Mouse (Mus musculus): ENCODE data around the gene Dph2.

The Dph2 gene

DNA sequence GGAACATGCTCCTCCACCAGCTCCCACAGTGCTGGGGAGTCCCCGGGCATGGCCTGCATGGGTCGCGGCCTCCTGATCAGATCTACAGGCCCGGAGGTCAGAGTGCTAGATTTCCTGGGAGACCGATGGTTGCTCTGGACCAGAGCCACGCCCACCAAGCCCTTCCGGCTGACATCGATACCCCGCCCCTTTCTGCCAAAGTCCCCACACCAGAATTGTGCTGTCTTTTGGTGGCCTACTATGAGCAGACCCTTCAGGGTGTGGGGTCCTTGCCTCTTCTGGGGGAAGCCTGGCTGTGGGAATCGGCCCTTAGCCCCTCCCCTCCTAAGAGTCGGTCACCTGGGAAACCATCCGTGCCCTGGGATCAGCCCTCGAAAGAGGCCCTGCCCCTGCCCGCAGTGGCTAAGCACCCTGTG lies 19.4 kb downstream of the Dph2 start, which contains the start of gene Ccdc24:
Ccdc24 (minus strand) TSS at position 87 of the 416 bp plus-strand sequence.
- DNase-seq (ENCODE audit: low spot score): no peak

GRCm38 (mm10) chr4:117871787-117872186 lies 20.0 kb downstream of the Dph2 start:
- no peak for DNase-seq (ENCODE audit: low spot score)

DNA sequence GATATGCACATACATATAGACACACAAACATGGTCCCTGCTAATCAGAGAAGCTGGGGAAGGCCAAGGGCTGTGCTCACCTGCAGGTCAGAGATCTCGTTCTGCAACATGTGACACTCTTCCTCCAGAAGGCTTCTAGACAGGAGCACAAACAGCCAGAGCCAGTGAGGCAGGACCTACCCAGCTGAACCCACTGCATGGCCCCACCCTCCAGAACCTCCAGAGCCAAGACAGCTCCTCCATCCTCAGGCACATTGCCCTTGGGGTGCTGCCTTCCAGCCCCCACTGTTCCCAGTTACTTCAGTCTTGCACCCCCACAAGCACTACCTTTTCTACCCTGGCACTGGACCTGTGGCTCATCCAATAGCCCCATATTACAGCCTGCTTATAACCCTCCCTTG lies 21.4 kb downstream of the Dph2 start:
- DNase-seq (ENCODE audit: low spot score): no peak

DNA sequence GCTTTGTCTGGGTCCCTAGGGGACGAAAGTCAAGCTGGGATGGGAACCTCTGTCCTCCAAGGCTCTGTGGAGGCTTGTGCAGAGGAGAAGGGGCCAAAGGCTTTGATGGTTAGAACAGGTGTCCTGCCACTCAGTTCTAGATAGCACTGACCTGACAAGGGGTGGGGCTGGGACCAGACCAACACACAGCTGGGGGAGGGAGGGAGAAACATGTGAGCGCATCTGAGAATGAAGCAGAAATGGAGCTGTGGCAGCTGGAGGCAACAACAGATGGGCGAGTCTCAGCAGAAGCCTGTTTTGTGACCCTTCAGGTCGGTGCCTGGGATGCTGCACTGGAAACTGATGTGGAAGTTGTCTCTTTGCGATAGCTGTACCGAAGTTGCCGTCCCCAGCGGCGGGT lies 22.5 kb downstream of the Dph2 start:
- no peak for DNase-seq (ENCODE audit: low spot score)

DNA sequence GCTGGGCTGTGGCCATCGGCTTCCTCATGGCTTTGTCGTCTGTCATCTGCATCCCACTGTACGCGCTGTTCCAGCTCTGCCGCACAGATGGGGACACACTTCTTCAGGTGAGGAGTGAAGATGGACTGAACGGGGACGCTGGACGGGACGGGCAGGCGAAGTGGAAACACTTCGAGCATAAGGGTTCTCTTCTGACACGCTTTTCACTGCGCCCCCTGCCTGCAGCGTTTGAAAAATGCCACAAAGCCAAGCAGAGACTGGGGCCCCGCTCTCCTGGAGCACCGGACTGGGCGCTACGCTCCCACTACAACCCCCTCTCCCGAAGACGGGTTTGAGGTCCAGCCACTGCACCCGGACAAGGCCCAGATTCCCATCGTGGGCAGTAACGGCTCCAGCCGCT lies 24.0 kb downstream of the Dph2 start:
- DNase-seq (ENCODE audit: low spot score): no peak

- no peak for DNase-seq (ENCODE audit: low spot score)
Measured at GRCm38 (mm10) chr4:117867000-117867399, 24.8 kb downstream of the Dph2 start.

DNA sequence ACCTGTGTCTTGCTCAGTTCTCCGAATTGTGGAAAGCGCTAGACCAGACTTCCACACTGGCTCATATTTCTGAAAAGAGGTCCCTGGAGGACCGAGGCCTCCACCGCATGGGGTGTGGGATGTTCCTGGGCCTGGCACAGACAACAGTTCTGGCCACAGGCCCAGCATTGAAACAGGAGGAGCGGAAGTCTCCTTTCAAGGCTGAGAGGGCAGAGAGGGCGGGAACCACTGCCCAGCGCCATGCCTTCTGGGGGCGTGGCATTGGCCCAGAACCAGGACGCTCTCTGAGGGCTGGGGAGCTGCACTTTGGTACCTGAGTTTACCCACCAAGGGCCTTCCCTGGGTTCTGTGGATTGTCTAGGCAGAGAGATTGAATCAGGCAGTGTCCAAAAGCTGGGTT lies 25.7 kb downstream of the Dph2 start:
- peak; percentile 83 for DNase-seq (ENCODE audit: low spot score)

DNA sequence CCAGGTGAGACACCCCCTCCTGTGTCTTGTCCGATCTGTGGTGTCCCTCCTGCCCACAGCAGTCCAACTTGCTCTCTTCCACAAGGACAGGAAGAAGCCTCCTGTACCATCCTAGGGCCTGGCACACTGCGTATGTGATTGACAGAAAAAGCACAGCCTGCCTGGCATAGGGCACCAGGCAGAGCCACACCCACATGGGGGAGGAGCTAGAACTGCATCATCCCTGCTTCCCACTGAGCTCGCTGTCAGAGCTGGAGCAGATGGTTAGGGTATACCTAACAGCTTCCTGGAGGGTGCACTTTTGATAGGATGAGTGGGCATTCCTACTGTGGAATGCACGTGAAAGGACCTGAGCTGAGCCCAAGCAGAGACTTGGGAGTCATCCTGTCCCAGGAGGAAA lies 29.0 kb downstream of the Dph2 start:
- no peak for DNase-seq (ENCODE audit: low spot score)

DNA sequence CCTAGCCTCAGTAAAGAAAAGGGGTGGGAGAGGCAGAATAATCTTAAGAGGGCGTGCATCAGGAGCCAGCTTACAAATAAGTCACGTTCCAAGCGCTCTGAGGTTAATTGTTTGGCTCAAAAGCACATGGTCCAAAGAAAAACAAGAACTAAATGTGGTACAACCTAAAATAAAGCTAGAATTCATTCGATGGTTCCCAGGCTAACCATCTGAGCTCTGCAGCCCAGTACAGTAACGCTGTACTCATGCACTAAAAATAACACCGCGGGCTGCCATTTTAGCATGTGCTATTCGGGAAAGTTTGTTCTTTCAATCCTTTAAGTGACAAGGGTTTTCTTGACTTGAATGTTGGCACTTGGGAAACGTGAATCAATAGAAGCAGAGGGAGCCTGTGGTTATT lies 31.3 kb downstream of the Dph2 start:
- DNase-seq (ENCODE audit: low spot score): no peak

GRCm38 (mm10) chr4:117858794-117859193 lies 33.0 kb downstream of the Dph2 start:
- no peak for DNase-seq (ENCODE audit: low spot score)

DNA sequence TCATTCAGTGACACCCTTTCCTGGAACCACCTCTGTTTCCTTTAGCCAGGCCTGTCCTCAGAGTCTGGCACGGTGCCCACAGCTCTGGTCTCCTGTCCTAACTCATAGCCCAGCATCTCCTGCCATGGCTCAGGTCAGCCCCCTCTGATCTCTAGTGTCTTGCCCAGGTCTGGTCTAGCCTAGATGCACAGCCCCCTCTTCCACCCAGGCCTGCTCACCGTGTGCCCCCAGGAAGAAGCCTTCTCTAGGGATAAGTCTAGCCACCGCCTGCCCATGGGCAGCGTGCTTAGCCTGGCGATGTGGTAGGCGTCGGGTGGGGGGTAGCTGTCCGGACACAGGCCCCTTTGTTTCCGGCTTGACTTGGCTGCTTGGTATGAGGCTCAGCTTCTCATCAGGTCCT lies 36.7 kb downstream of the Dph2 start:
- DNase-seq (ENCODE audit: low spot score): no peak

DNA sequence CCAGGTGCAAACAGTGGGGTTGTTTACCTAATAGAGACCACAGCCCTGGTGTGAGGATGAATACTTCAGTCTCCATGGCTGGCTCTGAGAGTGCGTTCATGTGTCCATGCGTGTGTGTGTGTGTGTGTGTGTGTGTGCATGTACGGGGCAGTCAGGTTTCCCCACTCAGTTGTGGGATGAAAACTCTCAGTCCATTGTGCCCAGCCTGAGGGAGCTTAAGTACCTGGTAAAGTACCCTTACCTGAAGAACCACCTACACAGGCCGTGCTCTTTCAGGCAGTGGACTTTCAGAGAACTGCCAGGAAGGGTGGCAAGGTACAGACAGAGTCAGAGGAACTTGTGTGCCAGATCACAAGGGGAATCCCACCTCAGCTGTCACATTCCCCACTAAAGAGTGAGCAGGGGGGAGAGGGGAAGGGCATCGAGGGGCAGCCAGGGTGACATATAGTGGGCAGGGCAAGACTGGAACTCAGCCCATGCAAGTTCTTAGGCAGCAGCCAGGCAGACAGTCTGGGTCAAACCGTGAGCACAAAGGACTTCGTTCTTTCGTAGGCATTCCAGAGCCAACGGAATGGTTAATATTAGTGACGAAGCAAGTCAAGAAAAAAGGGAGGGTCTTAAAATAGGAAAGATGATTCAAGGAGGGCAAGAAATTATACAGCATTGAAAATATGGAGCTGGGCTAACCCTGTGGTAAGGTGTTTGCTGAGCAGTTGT lies 39.5 kb downstream of the Dph2 start:
- DNase-seq (ENCODE audit: low spot score): no peak

DNA sequence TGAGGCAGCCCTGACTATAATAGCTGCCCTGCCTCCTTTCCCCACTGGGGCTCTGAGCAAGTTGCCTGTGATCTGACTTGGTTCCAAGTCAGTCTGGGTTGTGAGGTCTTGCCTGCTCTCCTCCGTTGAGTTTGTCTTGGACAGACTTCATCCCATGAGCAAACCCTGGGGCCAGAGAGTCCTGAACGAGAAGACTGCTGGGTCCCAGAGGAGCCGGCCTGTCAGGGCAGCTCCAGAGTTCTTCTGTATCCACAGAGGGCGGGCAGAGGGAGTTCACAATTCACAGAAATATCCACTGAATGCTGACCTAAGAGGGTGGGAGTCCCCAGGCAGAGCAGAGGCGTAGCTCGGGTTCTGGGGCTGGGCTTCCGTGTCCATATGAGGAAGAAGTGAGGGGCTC lies 41.0 kb downstream of the Dph2 start:
- no peak for DNase-seq (ENCODE audit: low spot score)

GRCm38 (mm10) chr4:117850176-117850575 lies 41.7 kb downstream of the Dph2 start:
- DNase-seq (ENCODE audit: low spot score): no peak

GRCm38 (mm10) chr4:117849506-117849905 lies 42.3 kb downstream of the Dph2 start:
- DNase-seq (ENCODE audit: low spot score): no peak

- DNase-seq (ENCODE audit: low spot score): no peak
Measured at GRCm38 (mm10) chr4:117849063-117849462, 42.8 kb downstream of the Dph2 start.

GRCm38 (mm10) chr4:117847011-117847410 lies 44.8 kb downstream of the Dph2 start:
- DNase-seq (ENCODE audit: low spot score): no peak

- DNase-seq (ENCODE audit: low spot score): no peak
Measured at GRCm38 (mm10) chr4:117846261-117846660, 45.6 kb downstream of the Dph2 start.

- no peak for DNase-seq (ENCODE audit: low spot score)
Measured at GRCm38 (mm10) chr4:117845316-117845715, 46.5 kb downstream of the Dph2 start.

- no peak for DNase-seq (ENCODE audit: low spot score)
Measured at GRCm38 (mm10) chr4:117844467-117844866, 47.4 kb downstream of the Dph2 start.

GRCm38 (mm10) chr4:117843101-117843500 lies 48.7 kb downstream of the Dph2 start:
- DNase-seq (ENCODE audit: low spot score): no peak

- DNase-seq (ENCODE audit: low spot score): no peak
Measured at GRCm38 (mm10) chr4:117841566-117841965, 50.3 kb downstream of the Dph2 start.

DNA sequence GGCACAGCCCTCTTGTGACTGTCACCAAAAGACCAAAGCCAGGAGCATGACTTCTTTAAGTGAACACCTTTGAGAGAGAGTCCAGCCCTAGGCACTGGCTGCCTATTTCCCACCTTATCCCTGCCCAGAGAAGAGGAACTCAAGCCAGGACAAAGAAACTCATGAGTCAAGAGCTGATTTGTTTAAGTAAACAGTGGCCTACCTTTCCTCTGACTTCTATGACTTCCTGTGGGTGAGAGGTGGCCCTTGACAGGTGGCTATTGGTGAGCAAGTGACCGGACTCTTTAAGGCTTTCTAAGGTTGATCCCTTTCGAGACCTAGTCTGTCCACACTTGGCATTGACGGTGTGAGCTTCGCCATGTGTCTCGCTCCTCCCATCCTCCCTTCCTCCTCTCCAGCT lies 51.0 kb downstream of the Dph2 start:
- no peak for DNase-seq (ENCODE audit: low spot score)

DNA sequence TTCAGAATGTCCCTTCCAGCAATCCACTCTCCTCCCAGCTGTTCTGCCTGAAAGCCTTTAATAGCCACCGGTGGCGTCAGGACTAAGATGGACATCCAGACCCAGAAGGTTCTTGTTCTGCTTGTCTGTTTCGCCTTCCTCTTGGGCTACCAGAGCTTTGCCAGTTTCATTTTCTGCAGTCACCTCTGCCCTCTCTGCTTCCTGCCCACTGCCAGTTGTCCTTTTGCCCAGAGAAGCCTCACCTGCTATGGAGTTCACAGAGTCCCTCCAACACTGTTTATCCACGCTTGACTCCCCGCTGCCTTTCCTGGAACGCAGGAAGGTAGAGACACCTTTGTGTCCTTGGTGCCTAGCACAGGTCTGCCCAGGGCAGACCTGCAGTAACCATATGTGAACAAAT lies 52.5 kb downstream of the Dph2 start:
- no peak for DNase-seq (ENCODE audit: low spot score)
